Mouse (Mus musculus) heart, adult 2 months (tissue): ENCODE results near the gene Ip6k1.

Source experiments
- CTCF ChIP-seq: fragments of 200-600 bp; IDR thresholded peaks from 2 replicates; pipeline ENCODE4 v1.8.1; 2022; ENCODE audit warnings: antibody characterized with exemption, mild to moderate bottlenecking, moderate library complexity
- EP300 ChIP-seq: fragments of 200-500 bp; IDR thresholded peaks from 2 replicates; pipeline ENCODE4 v1.6.1; 2011; ENCODE audit warnings: low read depth, low read length, control low read depth; ENCODE audit not compliant: insufficient read depth
- POLR2A ChIP-seq: fragments of 200-500 bp; IDR thresholded peaks from 2 replicates; pipeline ENCODE4 v1.6.1; 2011; ENCODE audit warnings: mild to moderate bottlenecking, low read depth, low read length, control low read depth; ENCODE audit not compliant: insufficient read depth

DNA sequence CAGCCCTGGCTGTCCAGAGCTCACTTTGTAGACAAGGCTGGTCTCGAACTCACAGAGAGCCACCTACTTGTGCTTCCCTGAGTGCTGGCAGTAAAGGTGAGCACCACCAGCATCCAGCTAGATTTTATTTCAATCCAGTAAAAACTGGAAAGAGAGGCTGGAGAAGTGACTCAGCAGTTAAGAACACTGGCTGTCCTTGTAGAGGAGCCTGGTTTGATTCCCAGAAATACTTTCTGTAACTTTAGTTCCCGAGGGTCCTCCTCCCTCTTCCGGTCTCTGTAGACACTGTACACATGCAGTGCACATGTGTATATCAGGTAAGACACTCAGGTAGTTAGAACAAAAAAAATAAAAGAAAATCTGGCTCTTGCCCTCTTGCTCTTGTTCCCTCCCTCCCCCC, 14.4 kb upstream of the Ip6k1 start:
- TF ChIP-seq CTCF = no peak
- no peak for TF ChIP-seq EP300
- TF ChIP-seq POLR2A = no peak
